Mouse (Mus musculus) brown adipose tissue, adult 24 weeks (tissue): ENCODE results near the gene Chst10. TPM values are rescaled to one million over a fixed set of nuclear protein-coding genes. Genes with fewer than 3 reads are reported as not detected.

Experiments
- H3K27ac ChIP-seq: fragments of 200-500 bp; replicated peaks from 2 replicates; pipeline ENCODE4 v1.5.1; 2012; ENCODE audit warnings: low read depth, mild to moderate bottlenecking, low read length
- H3K4me1 ChIP-seq: fragments of 200-500 bp; 2 replicates; pipeline ENCODE4 v1.6.1; 2012; ENCODE audit warnings: low read length, mixed read lengths; ENCODE audit not compliant: control insufficient read depth, insufficient read depth, insufficient read length
- H3K4me3 ChIP-seq: fragments of 200-500 bp; 2 replicates; pipeline ENCODE4 v1.5.1; 2012; ENCODE audit warnings: low read depth, mild to moderate bottlenecking, low read length, moderate library complexity; ENCODE audit not compliant: insufficient read depth
- polyA plus RNA-seq: library from polyadenylated mRNA; stranded (reverse); fragments of >200 nt; gene quantifications from 2 replicates; pipeline ENCODE4 v1.2.4, GENCODE M21; 2012; ENCODE audit not compliant: missing spikeins, insufficient read depth, insufficient read length

Chst10 gene
- 0.50 TPM in 1 of 2 replicates, not detected in the other for polyA plus RNA-seq

GRCm38 (mm10) chr1:38897431-38898248 lies at the start of gene Chst10:
Gene Chst10, minus strand, starts transcription at chr1:38898161.
- H3K27ac ChIP-seq, result no peak within 1 kb of the TSS
- H3K4me1 ChIP-seq, result no peaks in the 10 kb centered on the region
- peak within 1 kb of the TSS; percentile 48 for H3K4me3 ChIP-seq

GRCm38 (mm10) chr1:38939608-38940007 lies 41.6 kb upstream of the Chst10 start:
- Histone ChIP-seq H3K27ac (no peak overlapping the region), H3K4me1 (no peaks in the 10 kb centered on the region), H3K4me3 (no peak overlapping the region)

DNA sequence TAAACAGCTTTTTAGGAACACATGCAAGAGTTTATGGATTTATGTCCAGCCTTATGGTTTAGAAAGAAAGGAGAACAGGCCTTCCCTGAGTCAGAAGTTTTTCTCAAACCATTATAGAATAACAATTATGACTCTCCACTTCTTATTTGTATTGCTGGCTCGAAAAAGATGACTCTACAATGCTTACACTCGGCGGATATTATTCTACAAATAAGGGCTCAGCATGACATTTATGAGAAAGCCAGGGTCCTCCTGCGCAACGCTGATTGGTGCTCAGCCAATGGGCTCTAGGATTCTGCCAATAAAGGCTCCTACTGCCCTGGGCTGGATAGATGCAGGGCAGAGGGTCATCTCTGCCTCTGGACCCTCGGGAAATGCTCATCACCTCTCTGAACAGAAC lies 40.9 kb upstream of the Chst10 start, which contains the start of gene Nms:
TSS of gene Nms (plus strand) at position 301 of the 400 bp plus-strand sequence.
- no peak within 1 kb of the TSS for H3K27ac ChIP-seq
- no peak within 1 kb of the TSS for H3K4me3 ChIP-seq
- H3K4me1 ChIP-seq, result no peaks in the 10 kb centered on the region

DNA sequence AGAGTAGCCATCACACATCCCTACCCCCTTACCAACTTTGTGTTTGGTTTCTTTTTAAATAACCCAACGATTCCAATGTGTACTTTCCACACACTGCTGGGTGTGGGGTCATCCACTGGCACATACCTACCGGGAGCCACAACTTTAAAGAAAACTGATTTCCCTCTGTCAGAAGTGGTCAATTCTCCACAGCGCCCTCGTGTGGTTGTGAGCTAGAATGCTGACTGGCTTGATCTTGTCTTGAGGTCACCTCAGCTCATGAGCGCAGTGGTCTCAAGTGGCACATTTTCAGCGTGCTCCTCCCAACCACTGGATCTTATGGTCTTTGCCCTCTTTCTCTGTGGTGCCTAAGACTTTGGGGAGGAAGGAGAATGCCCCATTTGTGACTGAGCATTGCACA lies 38.8 kb upstream of the Chst10 start:
- H3K27ac ChIP-seq, result no peak overlapping the region
- no peaks in the 10 kb centered on the region for H3K4me1 ChIP-seq
- H3K4me3 ChIP-seq, result no peak overlapping the region

- no peak overlapping the region for H3K4me3 ChIP-seq
- H3K4me1 ChIP-seq, result no peaks in the 10 kb centered on the region
- no peak overlapping the region for H3K27ac ChIP-seq
Measured at GRCm38 (mm10) chr1:38934668-38935067, 36.7 kb upstream of the Chst10 start.

DNA sequence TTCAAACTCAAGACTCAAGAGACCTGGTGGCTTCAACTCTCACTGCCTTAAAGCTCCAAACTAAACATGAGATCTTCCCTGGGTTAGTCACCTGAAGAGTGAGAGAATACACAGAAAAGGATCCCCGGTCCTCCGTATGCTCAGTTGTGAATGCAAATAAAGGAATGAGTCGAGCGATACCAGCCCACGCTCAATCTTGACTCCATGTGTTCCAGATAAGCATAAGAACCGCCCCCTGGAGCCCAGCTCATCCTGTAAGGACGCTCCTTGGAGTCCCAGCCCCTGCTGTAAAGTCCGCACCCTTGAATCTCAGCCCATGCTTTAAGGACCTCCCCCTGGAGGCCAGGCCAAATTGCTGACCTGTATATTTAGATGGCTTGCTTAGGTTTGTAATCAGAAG lies 32.8 kb upstream of the Chst10 start:
- Histone ChIP-seq H3K27ac (no peak overlapping the region), H3K4me1 (no peaks in the 10 kb centered on the region), H3K4me3 (no peak overlapping the region)

DNA sequence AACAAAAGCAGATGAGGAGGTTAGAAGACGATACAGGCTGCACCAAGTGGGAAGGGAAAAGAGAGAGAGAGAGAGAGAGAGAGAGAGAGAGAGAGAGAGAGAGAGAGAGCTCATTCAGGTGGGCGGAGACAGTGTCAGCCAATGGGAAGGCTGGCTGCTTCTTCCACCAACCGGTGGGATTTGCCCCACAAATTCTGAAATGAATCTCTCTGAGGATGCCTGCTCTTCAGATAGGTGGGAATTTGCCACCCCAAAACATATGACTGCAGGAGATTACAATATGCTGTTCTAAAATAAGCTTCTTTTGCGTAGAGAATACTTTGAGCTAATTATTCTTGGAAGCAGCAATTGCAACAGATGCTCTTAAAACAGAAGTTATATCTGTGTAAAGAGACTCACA lies 31.5 kb upstream of the Chst10 start:
- Histone ChIP-seq H3K27ac (no peak overlapping the region), H3K4me1 (no peaks in the 10 kb centered on the region), H3K4me3 (no peak overlapping the region)

DNA sequence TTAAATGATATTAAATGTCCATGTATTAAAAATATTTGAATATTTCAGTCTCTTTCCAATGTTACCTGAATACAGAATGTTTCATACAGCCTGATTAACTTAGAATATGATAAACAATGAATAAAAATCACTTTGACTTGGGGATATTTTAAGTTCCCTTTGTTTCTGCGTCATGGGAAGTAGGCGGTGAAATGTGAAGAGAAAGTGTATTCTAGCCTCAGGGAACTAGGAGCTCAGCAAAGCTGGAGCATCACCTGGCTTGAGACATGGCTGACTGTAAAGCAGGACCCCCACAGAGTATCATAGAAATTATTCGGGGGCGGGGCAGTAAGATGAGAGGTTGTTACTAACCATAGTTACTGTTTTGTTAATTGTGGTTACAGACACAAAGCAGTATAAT lies 31.0 kb upstream of the Chst10 start:
- Histone ChIP-seq H3K4me1 (no peaks in the 10 kb centered on the region), H3K27ac (no peak overlapping the region), H3K4me3 (no peak overlapping the region)

- Histone ChIP-seq H3K4me1 (no peaks in the 10 kb centered on the region), H3K4me3 (no peak overlapping the region), H3K27ac (no peak overlapping the region)
Measured at GRCm38 (mm10) chr1:38903985-38904384, 6.0 kb upstream of the Chst10 start.

DNA sequence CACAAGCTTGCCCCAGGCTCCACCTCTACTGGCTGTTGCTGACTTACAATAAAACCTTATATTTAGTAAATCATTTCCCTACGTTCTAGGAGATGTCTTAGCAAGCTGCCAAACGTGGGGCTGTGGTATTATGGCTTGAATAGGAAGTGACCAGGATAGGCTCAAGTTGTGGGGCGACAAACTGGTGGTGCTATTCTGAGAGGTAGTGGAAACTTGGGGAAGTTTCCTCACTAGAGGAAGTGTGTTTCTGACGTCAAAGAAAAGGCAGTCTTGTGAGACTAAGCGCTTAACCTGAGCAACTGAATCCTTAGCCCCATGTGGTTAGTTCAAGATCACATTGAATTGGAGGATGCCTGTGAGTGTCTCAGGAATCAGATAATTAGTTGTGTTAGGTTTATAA lies 4.6 kb upstream of the Chst10 start:
- no peak overlapping the region for H3K4me3 ChIP-seq
- H3K27ac ChIP-seq, result no peak overlapping the region
- H3K4me1 ChIP-seq, result no peaks in the 10 kb centered on the region

DNA sequence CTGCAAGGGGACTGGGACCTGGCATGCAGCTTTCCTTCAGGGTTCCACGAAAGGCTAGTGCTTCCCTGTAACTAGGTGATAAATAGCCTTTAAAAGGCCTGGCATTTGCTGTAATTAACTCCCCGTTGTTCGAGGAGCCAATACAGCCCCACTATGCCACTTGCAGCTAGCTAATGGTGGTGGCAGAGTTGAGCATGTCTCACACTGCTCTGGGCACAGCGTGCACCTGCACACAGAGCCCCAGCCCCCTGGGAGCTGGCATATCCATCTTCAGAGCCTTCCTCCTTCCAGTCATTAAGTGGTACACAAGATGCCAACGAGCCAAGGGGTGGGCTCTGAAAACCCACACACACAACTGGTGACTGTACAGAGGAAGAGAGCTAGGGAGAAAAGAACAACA lies 4.9 kb downstream of the Chst10 start:
- H3K4me1 ChIP-seq, result no peaks in the 10 kb centered on the region
- no peak overlapping the region for H3K4me3 ChIP-seq
- no peak overlapping the region for H3K27ac ChIP-seq

DNA sequence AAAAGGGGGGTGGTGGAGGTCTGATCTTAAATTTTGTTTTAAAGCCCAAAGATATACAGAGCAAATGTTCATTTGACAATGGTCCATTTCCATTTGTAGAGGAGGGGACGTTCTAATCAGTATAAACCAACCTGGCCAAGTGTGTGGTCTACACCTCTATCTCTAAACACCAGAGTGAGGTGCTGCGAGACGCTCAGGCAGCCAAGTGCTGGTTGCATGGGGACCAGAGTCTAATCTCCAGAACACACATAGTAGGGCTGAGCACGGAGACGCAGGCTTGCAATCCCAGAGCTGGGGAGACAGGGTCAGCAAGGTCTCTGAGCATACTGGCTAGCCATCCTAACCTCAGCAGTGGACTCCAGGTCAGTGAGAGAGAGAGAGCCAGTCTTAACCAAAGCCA lies 6.5 kb downstream of the Chst10 start:
- Histone ChIP-seq H3K4me3 (no peak overlapping the region), H3K27ac (no peak overlapping the region), H3K4me1 (no peaks in the 10 kb centered on the region)

GRCm38 (mm10) chr1:38888803-38889202 lies 9.2 kb downstream of the Chst10 start:
- no peak overlapping the region for H3K4me3 ChIP-seq
- no peaks in the 10 kb centered on the region for H3K4me1 ChIP-seq
- no peak overlapping the region for H3K27ac ChIP-seq

DNA sequence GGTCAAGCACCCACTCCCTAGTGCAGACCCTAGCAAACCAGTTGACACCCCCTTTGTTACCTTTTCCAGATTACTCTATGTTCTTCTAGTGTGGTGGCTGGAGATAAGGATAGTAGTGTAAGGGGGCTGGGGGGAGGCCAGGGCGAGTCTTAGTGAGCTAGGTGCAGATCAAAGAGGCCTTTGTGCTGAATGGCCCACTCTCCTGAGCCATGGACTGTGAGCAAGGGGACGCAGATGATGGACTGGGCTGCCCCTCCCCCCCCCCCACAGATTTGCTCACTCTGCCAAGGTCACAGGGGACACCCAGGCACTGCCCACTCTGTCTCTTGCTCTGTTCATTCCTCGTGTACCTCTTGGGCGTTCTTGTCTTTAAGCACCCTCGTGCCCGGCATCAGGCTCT lies 10.9 kb downstream of the Chst10 start:
- no peaks in the 10 kb centered on the region for H3K4me1 ChIP-seq
- H3K27ac ChIP-seq, result no peak overlapping the region
- no peak overlapping the region for H3K4me3 ChIP-seq

GRCm38 (mm10) chr1:38886602-38887001 lies 11.4 kb downstream of the Chst10 start:
- Histone ChIP-seq H3K27ac (no peak overlapping the region), H3K4me3 (no peak overlapping the region), H3K4me1 (no peaks in the 10 kb centered on the region)

DNA sequence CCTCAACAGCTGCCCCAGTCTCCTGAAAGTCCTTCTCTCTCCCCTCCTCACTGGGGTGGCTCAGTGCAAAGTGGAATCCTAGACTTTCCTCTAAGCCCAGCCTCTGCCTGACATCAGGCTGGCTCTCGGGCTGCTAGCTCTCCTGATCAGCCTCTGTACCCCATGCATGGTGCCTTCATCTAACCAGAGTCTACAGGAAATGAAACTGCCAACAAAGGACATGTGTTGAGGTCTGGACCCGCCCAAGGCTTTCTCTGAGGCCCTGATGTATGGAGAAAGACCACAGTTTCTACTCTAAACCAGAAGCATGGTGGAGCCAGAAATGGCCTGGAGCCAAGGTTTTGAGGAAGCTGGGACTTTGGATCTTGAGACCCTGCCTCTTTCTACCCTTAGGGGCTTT lies 12.0 kb downstream of the Chst10 start:
- H3K4me1 ChIP-seq, result no peaks in the 10 kb centered on the region
- no peak overlapping the region for H3K4me3 ChIP-seq
- no peak overlapping the region for H3K27ac ChIP-seq
